ENCODE assay signal across 23 mouse cellular contexts in the genomic region with DNA sequence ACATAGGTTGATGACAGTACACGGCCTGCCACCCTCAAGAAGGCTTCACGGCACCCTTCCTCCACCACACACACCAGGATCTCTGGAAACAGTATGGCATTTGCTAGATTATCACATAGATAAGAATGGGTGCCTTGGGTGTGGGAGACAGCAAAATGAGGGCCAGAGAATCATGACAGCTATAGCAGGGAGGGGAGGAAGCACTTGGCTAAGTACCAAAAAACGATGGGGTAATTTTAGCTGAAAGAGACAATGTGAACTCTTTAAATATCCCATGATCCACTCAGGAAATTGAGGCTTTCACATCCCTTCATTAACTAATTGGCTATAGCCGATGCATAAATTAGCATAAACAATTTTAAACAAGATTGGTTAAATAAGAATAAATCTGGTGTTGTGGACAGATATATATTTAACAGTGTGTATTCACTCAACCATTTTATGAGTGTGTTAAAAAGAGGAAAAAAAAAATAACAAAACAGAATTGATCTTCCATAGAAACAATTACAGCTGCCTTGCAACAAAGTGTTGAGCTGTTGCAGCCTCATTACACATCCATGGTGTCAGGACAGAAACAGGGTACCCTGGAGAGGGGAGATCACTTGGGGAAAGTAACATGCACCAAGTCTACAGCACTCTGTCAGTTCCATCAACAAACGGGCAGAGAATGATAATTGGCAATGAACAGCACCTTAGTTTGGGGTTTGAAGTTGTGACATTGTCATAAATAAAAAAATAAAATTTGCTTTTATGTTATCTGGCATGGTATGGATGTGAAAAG.
A peak's percentile ranks its signal among the peaks of the same experiment; 100 is the strongest.
DNase-seq lines count a peak whose midpoint lies in the region; ATAC-seq and TF ChIP-seq lines count a peak whose summit lies in the region.
"Had no signal": no experiment of that assay in that cellular context is flagged by ENCODE, and none has a peak within 500 bp of the region (broad histone marks: within the 10 kb centered on the region; RNA-seq: fewer than 3 reads in every experiment).

No protein-coding gene starts in this region.

- no peak for TF ChIP-seq CTCF in brain, embryonic 14.5 days (IDR thresholded peaks at IDR 0.05; ENCODE audit: borderline replicate concordance, extremely low read depth, insufficient read depth, insufficient read length)
- no peak for TF ChIP-seq CTCF in forebrain, postnatal 0 days (IDR thresholded peaks at IDR 0.05; ENCODE audit: low read depth)

- no peaks in the 10 kb centered on the region for H3K36me3 ChIP-seq in forebrain, embryonic 15.5 days
- no peaks in the 10 kb centered on the region for H3K36me3 ChIP-seq in forebrain, embryonic 11.5 days (ENCODE audit: control insufficient read depth, insufficient read depth, low read length)
- H3K36me3 ChIP-seq in forebrain, postnatal 0 days (ENCODE audit: insufficient read depth): no peaks in the 10 kb centered on the region
- H3K36me3 ChIP-seq in limb, embryonic 10.5 days: no peaks in the 10 kb centered on the region
- H3K36me3 ChIP-seq: heart, embryonic 10.5 days; heart, embryonic 13.5 days had no signal

- TF ChIP-seq POLR2A in brain, embryonic 14.5 days (IDR thresholded peaks at IDR 0.05; ENCODE audit: borderline replicate concordance, extremely low read depth, insufficient read depth, insufficient read length, poor library complexity, severe bottlenecking): no peak

- no peak overlapping the region for H3K4me3 ChIP-seq in forebrain, embryonic 15.5 days
- H3K4me3 ChIP-seq in forebrain, embryonic 11.5 days (ENCODE audit: low read depth, low read length): no peak overlapping the region
- no peak overlapping the region for H3K4me3 ChIP-seq in forebrain, postnatal 0 days (ENCODE audit: low read depth, low read length)
- no peak overlapping the region for H3K4me3 ChIP-seq in limb, embryonic 10.5 days
- H3K4me3 ChIP-seq: heart, adult 2 months; heart, embryonic 10.5 days; heart, embryonic 13.5 days had no signal

- H3K9ac ChIP-seq in forebrain, embryonic 15.5 days (replicated peaks): no peak overlapping the region
- H3K9ac ChIP-seq in forebrain, embryonic 11.5 days (ENCODE audit: low read length): no peak overlapping the region
- H3K9ac ChIP-seq in forebrain, postnatal 0 days: no peak overlapping the region
- H3K9ac ChIP-seq: heart, embryonic 13.5 days; hindbrain, embryonic 14.5 days had no signal

- H3K4me1 ChIP-seq in forebrain, embryonic 15.5 days: peaks cover 23% of the 10 kb centered on the region
- no peaks in the 10 kb centered on the region for H3K4me1 ChIP-seq in forebrain, embryonic 11.5 days (replicated peaks; ENCODE audit: control insufficient read depth, insufficient read depth, low read length)
- H3K4me1 ChIP-seq in forebrain, postnatal 0 days (ENCODE audit: insufficient read depth): peaks cover 14% of the 10 kb centered on the region
- no peaks in the 10 kb centered on the region for H3K4me1 ChIP-seq in limb, embryonic 10.5 days

- DNase-seq in forebrain, embryonic 11.5 days (ENCODE audit: low spot score): no peak
- DNase-seq in brain, embryonic 14.5 days (ENCODE audit: low read depth): peak; percentile 75
- no peak for DNase-seq in forebrain, postnatal 0 days
- DNase-seq in limb, embryonic 10.5 days (ENCODE audit: low spot score): no peak
- DNase-seq in retina, embryonic 14.5 days (ENCODE audit: low spot score): no peak
- DNase-seq: adrenal gland, adult 2 months; adrenal gland, postnatal 14 days; cerebellum, adult 18-20 months; cerebellum, adult 9-10 months; cerebellum, postnatal 14 days; gastrocnemius, postnatal 10 days; gastrocnemius, postnatal 36 days; heart, adult 2 months; heart, postnatal 14 days; heart, postnatal 4 days had no signal

- H3K27ac ChIP-seq in forebrain, embryonic 15.5 days (replicated peaks): peak overlapping the region; percentile 54
- no peak overlapping the region for H3K27ac ChIP-seq in forebrain, embryonic 11.5 days (ENCODE audit: low read depth, low read length)
- H3K27ac ChIP-seq in forebrain, postnatal 0 days (ENCODE audit: low read depth, low read length): no peak overlapping the region
- H3K27ac ChIP-seq in limb, embryonic 10.5 days: no peak overlapping the region
- H3K27ac ChIP-seq: heart, adult 2 months; heart, embryonic 10.5 days; heart, embryonic 13.5 days; hindbrain, embryonic 14.5 days; hindbrain, postnatal 0 days had no signal

- no peak overlapping the region for H3K4me2 ChIP-seq in forebrain, embryonic 15.5 days (replicated peaks)
- no peak overlapping the region for H3K4me2 ChIP-seq in forebrain, embryonic 11.5 days (ENCODE audit: low read depth, low read length, severe bottlenecking)
- H3K4me2 ChIP-seq in forebrain, postnatal 0 days (ENCODE audit: low read depth): no peak overlapping the region
- H3K4me2 ChIP-seq: heart, embryonic 13.5 days; hindbrain, embryonic 14.5 days had no signal

- ATAC-seq in forebrain, embryonic 15.5 days (replicated peaks): peak; percentile 61
- ATAC-seq in forebrain, embryonic 11.5 days (replicated peaks; ENCODE audit: low FRiP score): no peak
- ATAC-seq in forebrain, postnatal 0 days: peak; percentile 25; the same call in 1 of the 2 replicates
- ATAC-seq: CD4-positive, CD25-positive, alpha-beta regulatory T cell, adult 4 months; hindbrain, postnatal 0 days; inflammation-experienced regulatory T-cells, adult 6 months; intestine, embryonic 16.5 days had no signal

- WGBS in forebrain, embryonic 15.5 days: 36% methylated on average over 5 of the region's 5 CpGs
- 80% methylated on average over 5 of the region's 5 CpGs for WGBS in forebrain, embryonic 11.5 days
- 37% methylated on average over 5 of the region's 5 CpGs for WGBS in forebrain, postnatal 0 days
- WGBS in limb, embryonic 10.5 days: 85% methylated on average over 5 of the region's 5 CpGs

- no peaks in the 10 kb centered on the region for H3K9me3 ChIP-seq in forebrain, embryonic 15.5 days
- no peaks in the 10 kb centered on the region for H3K9me3 ChIP-seq in forebrain, embryonic 11.5 days (ENCODE audit: control insufficient read depth, low read length)
- H3K9me3 ChIP-seq in forebrain, postnatal 0 days (ENCODE audit: low read length): no peaks in the 10 kb centered on the region
- no peaks in the 10 kb centered on the region for H3K9me3 ChIP-seq in limb, embryonic 10.5 days (replicated peaks)
- H3K9me3 ChIP-seq: heart, embryonic 10.5 days had no signal

- no peaks in the 10 kb centered on the region for H3K27me3 ChIP-seq in forebrain, embryonic 15.5 days
- no peaks in the 10 kb centered on the region for H3K27me3 ChIP-seq in forebrain, embryonic 11.5 days (ENCODE audit: control insufficient read depth, insufficient read depth, low read length)
- no peaks in the 10 kb centered on the region for H3K27me3 ChIP-seq in forebrain, postnatal 0 days (ENCODE audit: insufficient read depth, low read length)
- H3K27me3 ChIP-seq in limb, embryonic 10.5 days (ENCODE audit: low read depth, poor library complexity, severe bottlenecking): no peaks in the 10 kb centered on the region
- H3K27me3 ChIP-seq: heart, embryonic 13.5 days had no signal
